Mouse (Mus musculus) forebrain, embryonic 16.5 days (tissue): Measurements from ENCODE around the gene Tns3. TPM values are rescaled to one million over a fixed set of nuclear protein-coding genes. Genes with fewer than 3 reads are reported as not detected.
A peak's percentile ranks its signal among the peaks of the same experiment; 100 is the strongest.

Source experiments
- ATAC-seq: fragments of 200-750 bp; cut with Nextera tagmentation; 2 replicates; pipeline ENCODE4 v1.8.0; 2017; ENCODE audit warnings: mild to moderate bottlenecking, moderate library complexity
- H3K27ac ChIP-seq: fragments of 300-500 bp; sonication (generic); 2 replicates; pipeline ENCODE4 v1.5.1; 2014; ENCODE audit warnings: low read length, control low read depth
- H3K27me3 ChIP-seq: fragments of 300-500 bp; sonication (generic); replicated peaks from 2 replicates; pipeline ENCODE4 v1.6.1; 2014; ENCODE audit warnings: low read length; ENCODE audit not compliant: control insufficient read depth, insufficient read depth
- H3K36me3 ChIP-seq: fragments of 300-500 bp; sonication (generic); 2 replicates; pipeline ENCODE4 v1.6.1; 2014; ENCODE audit not compliant: control insufficient read depth, insufficient read depth
- H3K4me1 ChIP-seq: fragments of 300-500 bp; sonication (generic); replicated peaks from 2 replicates; pipeline ENCODE4 v1.6.1; 2014; ENCODE audit warnings: low read length; ENCODE audit not compliant: control insufficient read depth, insufficient read depth
- H3K4me2 ChIP-seq: fragments of 300-500 bp; sonication (generic); 2 replicates; pipeline ENCODE4 v1.6.1; 2014; ENCODE audit warnings: mild to moderate bottlenecking, low read length, control low read depth
- H3K4me3 ChIP-seq: fragments of 300-500 bp; sonication (generic); replicated peaks from 2 replicates; pipeline ENCODE4 v1.5.1; 2014; ENCODE audit warnings: mild to moderate bottlenecking, low read length, control low read depth
- H3K9ac ChIP-seq: fragments of 300-500 bp; sonication (generic); replicated peaks from 2 replicates; pipeline ENCODE4 v1.6.1; 2014; ENCODE audit warnings: low read depth, low read length, control low read depth
- H3K9me3 ChIP-seq: fragments of 300-500 bp; sonication (generic); 2 replicates; pipeline ENCODE4 v1.6.1; 2016; ENCODE audit warnings: low read length; ENCODE audit not compliant: control insufficient read depth
- WGBS: fragments of 180-500 bp; shearing (Covaris S2); extraction: QIAGEN DNeasy Blood & Tissue Kit; methylation state at CpG from one replicate; pipeline ENCODE4 v1.1.7; 2014; 5-methylcytosine and 5-hydroxymethylcytosine counted together
- polyA plus RNA-seq: library from polyadenylated mRNA; unstranded; fragments of >200 nt; fragmentation: Nextera tagmentation; extraction: Ambion mirVana; gene quantifications from 2 replicates; pipeline ENCODE4 v1.2.1, GENCODE M21; 2015

Gene Tns3
- polyA plus RNA-seq, 1 experiment from 2014 or later, result 8.8 TPM

DNA sequence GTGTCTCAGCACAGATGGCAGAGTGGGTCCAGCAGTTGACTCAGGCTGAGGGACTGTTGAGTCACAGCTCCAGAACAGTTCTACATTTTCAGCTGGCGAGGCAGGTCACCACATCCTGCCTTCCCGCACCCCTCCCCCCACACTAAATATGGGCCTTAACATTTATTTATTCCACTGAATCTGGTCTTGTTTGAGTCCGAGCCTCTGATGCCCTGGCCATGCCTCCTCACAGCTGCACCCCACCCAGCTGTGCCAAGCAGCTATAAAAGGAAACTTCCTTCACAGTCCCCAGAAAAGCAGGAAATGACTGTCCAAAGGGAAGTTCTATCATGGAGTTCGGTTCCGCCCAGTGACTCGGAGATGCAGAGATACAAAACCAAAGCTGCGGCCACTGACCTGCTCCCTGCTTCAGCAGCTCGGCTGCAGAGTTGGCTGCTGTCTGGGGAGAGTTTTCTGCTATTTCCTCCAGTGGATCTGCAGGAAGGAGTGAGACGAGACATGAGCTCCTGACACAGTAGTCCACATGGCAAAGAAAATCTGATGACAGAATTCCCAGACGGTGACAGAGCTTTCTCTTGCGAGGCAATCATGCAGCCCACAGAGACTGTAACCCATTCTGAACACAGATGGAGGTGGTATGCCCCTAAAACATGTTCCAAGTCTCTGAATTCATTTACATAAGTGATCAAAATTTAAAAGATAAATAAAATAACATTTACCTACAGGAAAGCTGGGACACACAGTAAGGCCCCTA is 220.6 kb downstream of the Tns3 start:
- no peak overlapping the region for H3K4me3 ChIP-seq
- no peak overlapping the region for H3K4me2 ChIP-seq
- H3K36me3 ChIP-seq, result no peaks in the 10 kb centered on the region
- H3K9me3 ChIP-seq, result no peaks in the 10 kb centered on the region
- H3K27me3 ChIP-seq, result no peaks in the 10 kb centered on the region
- no peak overlapping the region for H3K9ac ChIP-seq
- peak; percentile 32; the same call in 1 of the 2 replicates for ATAC-seq
- peak overlapping the region; percentile 52 for H3K27ac ChIP-seq
- peaks cover 17% of the 10 kb centered on the region for H3K4me1 ChIP-seq
- 74% methylated on average over 11 of the region's 11 CpGs for WGBS

- 57% methylated on average over 2 of the region's 2 CpGs for WGBS
- Histone ChIP-seq H3K4me3 (no peak overlapping the region), H3K27me3 (no peaks in the 10 kb centered on the region), H3K36me3 (no peaks in the 10 kb centered on the region), H3K4me2 (no peak overlapping the region), H3K9me3 (no peaks in the 10 kb centered on the region), H3K4me1 (peaks cover 7% of the 10 kb centered on the region), H3K27ac (no peak overlapping the region), H3K9ac (no peak overlapping the region)
- ATAC-seq, result no peak
Observed at GRCm38 (mm10) chr11:8440706-8441105, 223.6 kb downstream of the Tns3 start.

DNA sequence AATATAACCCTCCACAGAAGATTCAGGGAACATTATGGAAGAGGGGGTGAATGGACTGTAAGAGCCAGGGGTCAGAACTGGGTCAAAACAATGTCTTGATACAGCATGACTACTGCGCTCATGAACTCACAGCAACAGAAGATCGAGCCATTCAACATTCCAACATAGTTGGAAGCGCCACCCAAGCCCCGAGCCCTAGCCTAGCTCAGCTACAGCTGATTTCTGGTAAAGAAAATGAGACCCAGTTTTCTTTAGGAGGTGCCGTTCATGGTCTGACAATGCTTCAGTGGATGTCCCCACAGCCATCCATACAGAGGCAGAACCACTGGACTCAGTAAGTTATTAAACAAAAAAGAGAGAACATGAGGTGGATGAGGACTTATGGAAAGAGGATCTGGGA is 224.1 kb downstream of the Tns3 start:
- Histone ChIP-seq H3K36me3 (no peaks in the 10 kb centered on the region), H3K4me1 (peaks cover 6% of the 10 kb centered on the region; the same call in 1 of the 2 replicates), H3K27ac (no peak overlapping the region), H3K9me3 (no peaks in the 10 kb centered on the region), H3K4me2 (no peak overlapping the region), H3K4me3 (no peak overlapping the region), H3K9ac (no peak overlapping the region), H3K27me3 (no peaks in the 10 kb centered on the region)
- ATAC-seq, result no peak
- 95% methylated on average over 5 of the region's 5 CpGs for WGBS

DNA sequence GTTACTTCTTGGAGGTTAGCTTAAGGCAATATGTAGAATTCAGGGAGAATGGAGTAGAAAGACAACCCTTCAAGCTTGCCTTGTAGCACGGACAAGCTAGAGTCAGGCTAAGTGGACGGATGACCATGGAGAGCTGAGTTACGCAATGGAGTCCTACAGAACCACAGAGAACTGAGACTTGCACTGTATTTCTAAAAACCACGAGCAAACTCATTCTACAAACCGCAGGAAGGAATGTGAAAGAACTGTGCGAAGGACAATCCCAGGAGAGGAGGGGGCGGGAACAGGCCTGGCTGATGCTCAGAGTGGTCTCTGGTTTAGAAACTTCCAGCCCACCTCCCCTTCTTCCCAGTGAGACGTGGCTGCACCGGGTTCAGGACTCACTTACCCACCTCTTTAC is 225.3 kb downstream of the Tns3 start:
- H3K9ac ChIP-seq, result no peak overlapping the region
- H3K4me1 ChIP-seq, result peaks cover 6% of the 10 kb centered on the region; the same call in 1 of the 2 replicates
- no peaks in the 10 kb centered on the region for H3K9me3 ChIP-seq
- ATAC-seq, result no peak
- H3K4me2 ChIP-seq, result no peak overlapping the region
- no peak overlapping the region for H3K4me3 ChIP-seq
- H3K36me3 ChIP-seq, result no peaks in the 10 kb centered on the region
- no peak overlapping the region for H3K27ac ChIP-seq
- 93% methylated on average over 9 of the region's 9 CpGs for WGBS
- no peaks in the 10 kb centered on the region for H3K27me3 ChIP-seq

DNA sequence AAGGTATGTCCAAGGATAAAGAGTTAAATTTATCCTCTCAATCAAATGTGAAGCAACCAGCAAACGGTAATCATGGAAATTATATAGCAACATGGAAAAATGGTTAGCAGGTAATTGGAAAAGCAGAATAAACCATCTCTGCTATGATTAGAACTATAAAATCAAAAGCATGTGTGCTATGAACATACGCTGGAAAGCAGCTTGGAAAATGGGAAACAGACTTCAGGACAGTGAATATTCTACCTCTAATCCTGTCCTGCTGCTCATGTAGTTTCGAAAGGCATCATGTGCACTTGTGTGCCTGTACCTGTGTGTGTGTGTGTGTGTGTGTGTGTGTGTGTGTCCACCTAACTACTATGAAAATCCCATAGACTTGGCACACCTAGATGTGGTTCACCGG is 226.1 kb downstream of the Tns3 start:
- Histone ChIP-seq H3K4me1 (no peaks in the 10 kb centered on the region), H3K9me3 (no peaks in the 10 kb centered on the region), H3K4me2 (no peak overlapping the region), H3K4me3 (no peak overlapping the region), H3K27ac (no peak overlapping the region), H3K36me3 (no peaks in the 10 kb centered on the region), H3K9ac (no peak overlapping the region), H3K27me3 (no peaks in the 10 kb centered on the region)
- WGBS, result 96% methylated on average over 4 of the region's 4 CpGs
- no peak for ATAC-seq

DNA sequence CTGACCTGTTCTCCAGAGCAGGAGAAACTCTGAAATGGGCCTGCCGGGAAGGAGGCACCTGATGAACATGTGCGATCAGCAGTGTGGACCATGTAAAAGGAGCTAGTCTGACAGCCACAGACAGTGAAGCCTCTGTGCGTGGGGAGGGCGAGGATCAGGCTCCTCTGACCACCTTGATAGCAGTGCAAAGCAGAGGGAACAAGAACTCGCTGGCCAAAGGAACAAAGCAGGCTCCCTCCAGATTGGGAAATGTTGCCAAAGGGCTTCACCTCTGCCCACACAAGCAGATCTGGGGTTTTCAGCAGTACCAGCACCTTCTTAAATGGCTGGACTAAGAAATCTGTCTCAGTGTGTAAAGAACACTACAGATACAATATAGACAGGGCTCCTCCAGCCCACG is 229.2 kb downstream of the Tns3 start:
- Histone ChIP-seq H3K27ac (no peak overlapping the region), H3K36me3 (no peaks in the 10 kb centered on the region), H3K27me3 (no peaks in the 10 kb centered on the region), H3K4me1 (no peaks in the 10 kb centered on the region), H3K9ac (no peak overlapping the region), H3K4me2 (no peak overlapping the region), H3K4me3 (no peak overlapping the region), H3K9me3 (no peaks in the 10 kb centered on the region)
- 91% methylated on average over 6 of the region's 6 CpGs for WGBS
- ATAC-seq, result no peak

DNA sequence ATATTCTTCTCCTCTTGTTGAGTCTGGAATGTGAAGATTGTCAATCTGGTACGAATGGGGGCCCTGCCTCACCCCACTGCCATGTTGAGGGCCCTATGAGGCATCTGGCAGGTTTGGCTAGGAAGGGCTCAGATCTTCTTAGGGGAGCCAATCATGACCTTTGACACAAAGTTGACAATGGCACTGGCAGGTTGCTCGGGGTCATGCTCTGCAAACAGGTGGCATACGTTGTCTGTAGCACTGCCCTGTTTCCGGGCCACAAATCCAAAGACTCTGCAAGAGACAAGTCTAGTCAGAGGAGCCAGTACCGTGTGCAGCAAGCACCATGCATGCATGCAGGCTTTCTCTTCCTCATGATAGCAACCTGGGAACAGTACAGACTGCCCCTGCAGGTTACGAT is 230.0 kb downstream of the Tns3 start:
- Histone ChIP-seq H3K9ac (no peak overlapping the region), H3K27me3 (no peaks in the 10 kb centered on the region), H3K27ac (no peak overlapping the region), H3K9me3 (no peaks in the 10 kb centered on the region), H3K4me2 (no peak overlapping the region), H3K4me1 (no peaks in the 10 kb centered on the region), H3K4me3 (no peak overlapping the region), H3K36me3 (no peaks in the 10 kb centered on the region)
- ATAC-seq, result no peak
- WGBS, result 90% methylated on average over 6 of the region's 6 CpGs

DNA sequence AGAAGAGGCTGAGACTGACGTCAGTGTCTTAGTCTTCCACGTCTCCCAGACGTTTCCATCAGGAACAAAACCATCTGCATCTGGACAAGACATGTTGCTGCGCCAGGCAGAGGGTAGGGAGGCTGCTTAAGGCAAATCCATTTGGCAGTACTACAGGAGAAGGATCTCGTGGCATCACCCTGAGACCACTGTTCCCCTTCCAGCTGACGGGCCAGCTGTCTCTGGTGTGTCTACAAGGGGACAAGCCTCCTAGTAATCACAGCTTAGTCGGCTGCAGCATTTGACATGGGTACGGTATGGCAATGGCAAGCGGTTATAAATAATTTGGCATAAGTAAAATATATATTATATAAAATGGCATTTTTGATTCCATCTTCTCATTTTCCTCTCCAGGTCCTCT is 230.9 kb downstream of the Tns3 start:
- Histone ChIP-seq H3K27me3 (no peaks in the 10 kb centered on the region), H3K27ac (no peak overlapping the region), H3K4me3 (no peak overlapping the region), H3K9me3 (no peaks in the 10 kb centered on the region), H3K9ac (no peak overlapping the region), H3K4me1 (no peaks in the 10 kb centered on the region), H3K36me3 (no peaks in the 10 kb centered on the region), H3K4me2 (no peak overlapping the region)
- 88% methylated on average over 9 of the region's 9 CpGs for WGBS
- ATAC-seq, result no peak

- H3K36me3 ChIP-seq, result no peaks in the 10 kb centered on the region
- H3K4me1 ChIP-seq, result no peaks in the 10 kb centered on the region
- WGBS, result 86% methylated on average over 8 of the region's 8 CpGs
- no peak overlapping the region for H3K4me3 ChIP-seq
- no peaks in the 10 kb centered on the region for H3K27me3 ChIP-seq
- H3K27ac ChIP-seq, result no peak overlapping the region
- H3K9ac ChIP-seq, result no peak overlapping the region
- no peak for ATAC-seq
- H3K4me2 ChIP-seq, result no peak overlapping the region
- no peaks in the 10 kb centered on the region for H3K9me3 ChIP-seq
Observed at GRCm38 (mm10) chr11:8432941-8433340, 231.4 kb downstream of the Tns3 start.

DNA sequence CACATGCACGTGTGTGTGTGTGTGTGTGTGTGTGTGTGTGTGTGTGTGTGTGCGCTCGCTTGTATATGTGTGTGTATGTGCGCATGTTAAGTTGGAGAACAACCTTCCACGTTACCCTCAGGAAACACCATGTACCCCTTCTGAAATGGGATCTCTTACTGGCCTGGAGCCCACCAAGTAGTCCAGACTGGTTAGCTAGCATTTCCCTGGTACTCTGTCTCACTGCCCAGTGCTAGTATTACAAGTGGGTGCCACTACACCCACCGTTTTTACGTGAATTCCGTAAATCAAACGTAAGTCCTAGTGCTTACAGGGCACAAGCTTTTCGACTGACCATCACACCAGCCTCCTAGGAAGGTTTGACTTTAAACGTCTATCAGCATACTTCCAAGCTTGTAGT is 236.7 kb downstream of the Tns3 start:
- H3K4me3 ChIP-seq, result no peak overlapping the region
- WGBS, result 92% methylated on average over 11 of the region's 11 CpGs
- no peaks in the 10 kb centered on the region for H3K36me3 ChIP-seq
- no peak overlapping the region for H3K9ac ChIP-seq
- peaks cover 8% of the 10 kb centered on the region for H3K4me1 ChIP-seq
- H3K27me3 ChIP-seq, result no peaks in the 10 kb centered on the region
- H3K9me3 ChIP-seq, result no peaks in the 10 kb centered on the region
- no peak overlapping the region for H3K27ac ChIP-seq
- no peak for ATAC-seq
- H3K4me2 ChIP-seq, result no peak overlapping the region
